Mouse (Mus musculus) lung, adult 2 months (tissue): ENCODE measurements around the gene Gm17018.

Source experiments
- CTCF ChIP-seq: fragments of 200-500 bp; IDR thresholded peaks from 2 replicates; pipeline ENCODE4 v1.5.1; 2011; ENCODE audit warnings: mild to moderate bottlenecking, low read length, control low read depth; ENCODE audit not compliant: insufficient read depth
- POLR2A ChIP-seq: fragments of 200-500 bp; IDR thresholded peaks from 2 replicates; pipeline ENCODE4 v1.6.1; 2011; ENCODE audit warnings: low read depth, mild to moderate bottlenecking, control low read depth, low read length, borderline replicate concordance; ENCODE audit errors: extremely low read depth

GRCm38 (mm10) chr19:45627036-45627435 is 66.6 kb downstream of the Gm17018 start:
- TF ChIP-seq CTCF (no peak), POLR2A (no peak)
